Mouse (Mus musculus): ENCODE data around the gene Hectd4. TPM values are rescaled to one million over a fixed set of nuclear protein-coding genes. Genes with fewer than 3 reads are reported as not detected.
A peak's percentile ranks its signal among the peaks of the same experiment; 100 is the strongest.
"Not testable (repeated sequence)": the region's sequence is repeated elsewhere in the genome, so short reads cannot be mapped to it uniquely, and the experiment has no call there.

Hectd4 gene
- total and polyA plus RNA-seq, 3 experiments = 9.8 to 23.1 (median 22.6) TPM

- not testable (repeated sequence) for H3K36me3 ChIP-seq (ENCODE audit: control insufficient read depth, insufficient read depth, low read length)
- TF ChIP-seq CTCF (IDR thresholded peaks at IDR 0.05) = peak; percentile 69
These were observed 157.0 kb downstream of the Hectd4 start for GRCm38 (mm10) chr5:121376972-121377371.

DNA sequence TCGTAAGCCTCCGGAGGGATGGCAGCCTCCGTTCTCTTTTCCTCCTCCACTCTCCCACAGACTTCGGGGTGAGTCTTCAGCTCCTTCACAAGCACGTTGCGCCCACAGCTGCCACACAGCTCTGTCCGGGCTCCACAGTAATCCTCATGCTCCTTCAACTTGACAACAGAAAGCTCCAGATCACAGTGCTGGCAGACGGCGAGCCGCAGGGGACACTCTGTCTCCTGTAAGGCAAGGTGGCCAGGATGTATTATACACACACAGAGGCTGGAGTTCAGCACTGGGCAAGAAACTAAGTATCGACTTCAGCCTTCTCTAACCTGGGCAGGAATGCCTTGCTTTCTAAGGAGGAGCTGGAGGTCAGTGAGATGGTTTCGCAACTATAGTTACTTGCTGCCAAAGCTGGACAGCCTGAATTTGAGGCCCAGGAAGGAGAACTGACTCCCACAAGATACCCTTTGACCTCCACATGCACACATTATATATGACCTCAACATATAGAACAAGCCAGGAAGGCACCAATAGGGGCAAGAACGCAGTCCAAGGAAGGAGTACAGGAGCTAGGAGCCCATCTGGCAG lies 158.7 kb downstream of the Hectd4 start:
- Histone ChIP-seq H3K4me1 (ENCODE audit: control insufficient read depth, insufficient read depth, low read length) (peaks cover 5% of the 10 kb centered on the region), H3K4me3 (no peak overlapping the region), H3K27ac (no peak overlapping the region), H3K9ac (ENCODE audit: low read depth, low read length) (no peak overlapping the region), H3K36me3 (ENCODE audit: control insufficient read depth, insufficient read depth, low read length) (no peaks in the 10 kb centered on the region), H3K79me2 (replicated peaks; ENCODE audit: control insufficient read depth, insufficient read depth, low read length) (peaks cover 4% of the 10 kb centered on the region), H3K27me3 (ENCODE audit: control insufficient read depth, insufficient read depth, low read length) (no peaks in the 10 kb centered on the region)
- DNase-seq = no peak
- TF ChIP-seq EP300 (IDR thresholded peaks at IDR 0.05; ENCODE audit: insufficient read depth, low read depth, low read length) = no peak
- no peak for TF ChIP-seq POLR2A (IDR thresholded peaks at IDR 0.05; ENCODE audit: insufficient read depth, low read depth, low read length)
- no peak for TF ChIP-seq CTCF (IDR thresholded peaks at IDR 0.05)
- WGBS = 82% methylated on average over 13 of the region's 13 CpGs
- intact Hi-C loops (cut with DNase I) = no loop called here

More at GRCm38 (mm10) chr5:121376972-121377371, 157.0 kb downstream of the Hectd4 start:
- H3K9ac ChIP-seq (ENCODE audit: low read depth, low read length); H3K27me3 ChIP-seq (ENCODE audit: control insufficient read depth, insufficient read depth, low read length); H3K27ac ChIP-seq; H3K4me1 ChIP-seq (ENCODE audit: control insufficient read depth, insufficient read depth, low read length); H3K79me2 ChIP-seq (replicated peaks; ENCODE audit: control insufficient read depth, insufficient read depth, low read length); intact Hi-C loops (cut with DNase I); DNase-seq; H3K4me3 ChIP-seq: not testable (repeated sequence)
- 76% methylated on average over 5 of the region's 5 CpGs for WGBS

GRCm38 (mm10) chr5:121380692-121381091 lies 160.7 kb downstream of the Hectd4 start:
- no peaks in the 10 kb centered on the region for H3K36me3 ChIP-seq (ENCODE audit: control insufficient read depth, insufficient read depth, low read length)
- WGBS = 93% methylated on average over 2 of the region's 2 CpGs

DNA sequence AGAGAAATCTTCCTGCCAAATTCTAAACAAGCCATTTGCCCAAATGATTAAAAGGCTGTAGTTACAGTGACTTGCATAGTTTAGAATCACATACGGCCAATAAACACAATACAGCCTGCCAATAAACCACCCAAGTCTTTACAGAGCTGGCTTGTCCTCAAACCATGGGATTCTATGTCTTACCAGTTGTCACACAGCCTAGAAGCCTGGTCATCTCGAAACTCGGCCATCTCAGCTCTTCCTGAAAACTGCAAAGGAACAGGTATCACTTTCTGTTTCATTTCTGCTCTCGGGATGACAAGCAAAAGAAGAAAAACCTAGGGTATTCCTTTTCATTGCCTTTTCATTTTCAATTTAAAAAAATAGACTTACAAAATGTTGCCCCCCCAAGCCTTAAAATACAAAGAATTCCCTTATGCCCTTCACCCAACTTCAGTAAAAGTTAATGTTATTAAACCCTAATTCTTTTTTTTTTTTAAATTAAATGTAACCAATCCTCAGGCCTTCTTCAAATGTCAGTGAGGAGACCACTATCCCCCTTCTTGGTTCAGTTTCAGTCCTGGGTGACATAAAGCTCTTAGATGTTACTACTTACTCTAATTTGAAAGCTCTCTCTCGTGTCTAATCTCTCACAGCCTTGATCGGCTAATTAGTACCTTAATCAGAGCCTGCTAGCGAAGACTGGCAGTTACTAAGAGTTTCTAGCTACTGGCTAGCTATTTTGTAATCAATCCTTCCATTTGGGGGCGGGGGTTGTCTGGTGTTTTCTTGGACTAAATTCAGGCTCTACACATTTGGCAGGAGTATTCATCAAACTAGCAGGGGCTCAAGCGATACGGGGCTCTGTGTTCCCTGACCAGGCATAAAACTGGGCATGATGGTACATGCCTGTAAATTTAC lies 164.1 kb downstream of the Hectd4 start:
- Histone ChIP-seq H3K27me3 (ENCODE audit: control insufficient read depth, insufficient read depth, low read length) (no peaks in the 10 kb centered on the region), H3K79me2 (replicated peaks; ENCODE audit: control insufficient read depth, insufficient read depth, low read length) (peaks cover 4% of the 10 kb centered on the region), H3K4me3 (peak overlapping the region; percentile 73), H3K9ac (ENCODE audit: low read depth, low read length) (peak overlapping the region; percentile 88), H3K27ac (peak overlapping the region; percentile 97), H3K36me3 (ENCODE audit: control insufficient read depth, insufficient read depth, low read length) (no peaks in the 10 kb centered on the region), H3K4me1 (ENCODE audit: control insufficient read depth, insufficient read depth, low read length) (peaks cover 6% of the 10 kb centered on the region)
- intact Hi-C loops (cut with DNase I) = no loop called here
- TF ChIP-seq CTCF (IDR thresholded peaks at IDR 0.05) (no peak), POLR2A (IDR thresholded peaks at IDR 0.05; ENCODE audit: insufficient read depth, low read depth, low read length) (0 out of 2 replicates have a peak, but pooled peaks have one; percentile 16)
- peak in 1 of 2 experiments; percentile 33 for DNase-seq
- WGBS = 30% methylated on average over 10 of the region's 10 CpGs

More at GRCm38 (mm10) chr5:121380692-121381091, 160.7 kb downstream of the Hectd4 start:
- no peak overlapping the region for H3K9ac ChIP-seq (ENCODE audit: low read depth, low read length)
- H3K27ac ChIP-seq = no peak overlapping the region
- no peak overlapping the region for H3K4me3 ChIP-seq
- DNase-seq = no peak
- H3K4me1 ChIP-seq (ENCODE audit: control insufficient read depth, insufficient read depth, low read length) = peaks cover 5% of the 10 kb centered on the region
- TF ChIP-seq POLR2A (IDR thresholded peaks at IDR 0.05; ENCODE audit: insufficient read depth, low read depth, low read length) = no peak
- peak; percentile 59 for TF ChIP-seq CTCF (IDR thresholded peaks at IDR 0.05)
- intact Hi-C loops (cut with DNase I) = no loop called here
- H3K27me3 ChIP-seq (ENCODE audit: control insufficient read depth, insufficient read depth, low read length) = no peaks in the 10 kb centered on the region
- peaks cover 4% of the 10 kb centered on the region for H3K79me2 ChIP-seq (replicated peaks; ENCODE audit: control insufficient read depth, insufficient read depth, low read length)

- H3K4me1 ChIP-seq (ENCODE audit: control insufficient read depth, insufficient read depth, low read length) = peaks cover 8% of the 10 kb centered on the region
- H3K36me3 ChIP-seq (ENCODE audit: control insufficient read depth, insufficient read depth, low read length) = no peaks in the 10 kb centered on the region
- no peak for DNase-seq
- H3K4me3 ChIP-seq = peak overlapping the region; percentile 73
- H3K79me2 ChIP-seq (replicated peaks; ENCODE audit: control insufficient read depth, insufficient read depth, low read length) = peaks cover 4% of the 10 kb centered on the region
- WGBS = under 1% methylated on average over 47 of the region's 47 CpGs
- peak overlapping the region; percentile 97 for H3K27ac ChIP-seq
- intact Hi-C loops (cut with DNase I) = no loop called here
- no peaks in the 10 kb centered on the region for H3K27me3 ChIP-seq (ENCODE audit: control insufficient read depth, insufficient read depth, low read length)
- no peak for TF ChIP-seq CTCF (IDR thresholded peaks at IDR 0.05)
- TF ChIP-seq POLR2A (IDR thresholded peaks at IDR 0.05; ENCODE audit: insufficient read depth, low read depth, low read length) = 0 out of 2 replicates have a peak, but pooled peaks have one; percentile 28
- no peak for TF ChIP-seq EP300 (IDR thresholded peaks at IDR 0.05; ENCODE audit: insufficient read depth, low read depth, low read length)
- H3K9ac ChIP-seq (ENCODE audit: low read depth, low read length) = peak overlapping the region; percentile 88
These were observed 164.9 kb downstream of the Hectd4 start for GRCm38 (mm10) chr5:121384757-121385460.

Measured in heart, adult 2 months (tissue).